Mouse (Mus musculus) layer of hippocampus, adult 6 months (tissue): ENCODE data around the gene Rtl4. TPM values are rescaled to one million over a fixed set of nuclear protein-coding genes. Genes with fewer than 3 reads are reported as not detected.

Source experiments
- long read RNA-seq, 2 experiments: library from polyadenylated mRNA; unstranded; transcript quantifications; one replicate each; pipeline ENCODE4 v2.0.0; 2019 to 2020
- microRNA-seq: library from miRNA; unstranded; fragments of <30 nt; microRNA quantifications from one replicate; pipeline ENCODE4 v1.2.0, GENCODE M21; 2020
- polyA plus RNA-seq: library from polyadenylated mRNA; unstranded; fragments of <200 nt; fragmentation: Nextera tagmentation; gene quantifications from 2 replicates; pipeline ENCODE4 v1.2.3, GENCODE M21; 2021

Gene Rtl4
- 0.44 and 1.0 TPM in 2 replicates for polyA plus RNA-seq
- long read RNA-seq, experiment 1, partial matches to known transcripts, result 0 of 3 reads
- long read RNA-seq, experiment 1, other reads (novel, unspliced or antisense), result 1 of 3 reads
- long read RNA-seq, experiment 2, partial matches to known transcripts, result 1 of 6 reads
- long read RNA-seq, experiment 2, other reads (novel, unspliced or antisense), result 5 of 6 reads

DNA sequence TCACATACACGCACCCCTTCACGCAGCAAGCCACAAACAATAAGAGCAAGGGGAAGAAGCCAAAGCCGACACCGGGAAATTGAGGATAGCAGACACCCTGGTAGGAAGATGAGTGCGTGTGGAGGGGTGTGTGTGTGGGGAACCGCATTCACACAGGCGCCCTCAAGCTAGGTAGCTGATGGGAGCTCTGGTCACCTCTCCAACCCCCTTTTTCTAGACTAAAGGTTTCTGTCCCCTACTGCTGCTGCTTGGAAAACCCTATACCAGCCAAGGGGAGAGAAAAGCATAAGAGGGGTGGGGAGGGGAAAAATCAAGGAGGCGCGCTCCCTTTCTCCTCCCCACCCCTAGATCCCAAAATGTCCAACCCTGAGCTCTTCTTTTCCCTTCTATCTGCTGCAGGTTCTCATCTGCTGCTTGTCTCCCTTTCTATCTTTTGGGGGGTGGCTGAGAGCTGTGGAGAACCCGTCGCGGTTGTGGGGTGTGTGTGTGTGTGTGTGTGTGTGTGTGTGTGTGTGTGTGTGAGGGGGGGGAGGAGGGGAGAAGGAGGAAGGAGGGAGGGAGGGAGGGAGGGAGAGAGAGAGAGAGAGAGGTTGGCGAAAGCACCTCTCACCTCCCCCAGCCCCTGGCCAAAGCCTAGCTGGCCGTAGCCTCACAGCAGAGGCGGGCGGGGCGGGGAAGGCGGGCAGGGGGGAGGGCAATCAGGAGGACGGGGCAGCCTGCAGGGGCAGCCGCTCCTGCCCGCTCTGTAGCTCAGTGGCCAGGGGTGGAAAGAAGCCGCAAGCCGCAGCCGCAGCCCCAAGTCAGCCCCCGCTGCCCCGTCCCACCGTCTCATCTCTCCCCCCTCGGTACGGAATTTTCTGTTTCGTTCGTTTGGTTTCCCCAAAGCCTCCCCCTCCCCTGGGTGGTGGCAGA, at the start of gene Rtl4:
Gene Rtl4 (plus strand): TSS at position 701 of the 912 bp plus-strand sequence.

DNA sequence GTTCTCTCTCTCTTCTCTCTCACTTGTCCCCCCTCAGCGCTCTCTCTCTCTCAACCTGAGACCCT, 733 bp upstream of the Rtl4 start, which contains the start of gene Trpc5:
Gene Trpc5 (minus strand): TSS at position 39 of the 65 bp plus-strand sequence.

Small RNA genes lying within 50 kb of the gene (microRNA-seq; reads per million reads assigned to microRNA genes)
- gene Mir3472, result not detected

Other genes starting within 250 kb of the Rtl4 start
- gene Trpc5os, start 232.3 kb upstream of the Rtl4 start, polyA plus RNA-seq, result not detected in 2 replicates
- 4.6 and 5.3 TPM in 2 replicates for gene Trpc5, start 727 bp upstream of the Rtl4 start, polyA plus RNA-seq